Mouse (Mus musculus): ENCODE measurements at regions not wholly inside any gene's neighbourhood (a gene's known extent, or its start where the extent isn't known, plus 50 kb on each side); places are given as distances from the start of the nearest gene placed in this dataset.

GRCm38 (mm10) chr13:31168854-31169253, 194.8 kb downstream of the Gm5447 start:
- no peak for ATAC-seq

- ATAC-seq: no peak
Measured at GRCm38 (mm10) chr13:31171751-31172150, 197.7 kb downstream of the Gm5447 start.

GRCm38 (mm10) chr13:31172580-31172979, 198.6 kb downstream of the Gm5447 start:
- no peak for ATAC-seq

GRCm38 (mm10) chr13:31177999-31178783, 204.2 kb downstream of the Gm5447 start:
- no peak for ATAC-seq

- ATAC-seq: no peak
Measured at GRCm38 (mm10) chr13:31178964-31179363, 205.0 kb downstream of the Gm5447 start.

GRCm38 (mm10) chr13:31179407-31180001, 205.5 kb downstream of the Gm5447 start:
- no peak for ATAC-seq

- ATAC-seq: no peak
Measured at GRCm38 (mm10) chr13:31181530-31181929, 207.5 kb downstream of the Gm5447 start.

- ATAC-seq: no peak
Measured at GRCm38 (mm10) chr13:31184845-31185834, 211.1 kb downstream of the Gm5447 start.

GRCm38 (mm10) chr13:31186805-31187589, 213.0 kb downstream of the Gm5447 start:
- ATAC-seq: no peak

- ATAC-seq: no peak
Measured at GRCm38 (mm10) chr13:31189116-31189515, 215.1 kb downstream of the Gm5447 start.

- ATAC-seq: no peak
Measured at GRCm38 (mm10) chr13:31190036-31190435, 216.0 kb downstream of the Gm5447 start.

GRCm38 (mm10) chr13:31191344-31192139, 217.5 kb downstream of the Gm5447 start:
- ATAC-seq: no peak

- no peak for ATAC-seq
Measured at GRCm38 (mm10) chr13:31194971-31195370, 221.0 kb downstream of the Gm5447 start.

- ATAC-seq: no peak
Measured at GRCm38 (mm10) chr13:31196546-31196945, 222.5 kb downstream of the Gm5447 start.

- no peak for ATAC-seq
Measured at GRCm38 (mm10) chr13:31197593-31197992, 223.6 kb downstream of the Gm5447 start.

- ATAC-seq: no peak
Measured at GRCm38 (mm10) chr13:31199384-31199783, 225.4 kb downstream of the Gm5447 start.

- no peak for ATAC-seq
Measured at GRCm38 (mm10) chr13:31204068-31204467, 230.1 kb downstream of the Gm5447 start.

GRCm38 (mm10) chr13:31206381-31206780, 232.4 kb downstream of the Gm5447 start:
- ATAC-seq: no peak

- ATAC-seq: no peak
Measured at GRCm38 (mm10) chr13:31207709-31208108, 233.7 kb downstream of the Gm5447 start.

GRCm38 (mm10) chr13:31223016-31223415, 249.0 kb downstream of the Gm5447 start:
- no peak for ATAC-seq

GRCm38 (mm10) chr13:31240546-31240945, 266.5 kb downstream of the Gm5447 start:
- no peak for ATAC-seq
